Mouse (Mus musculus): Measurements from ENCODE around the gene Tsr2.

- TF ChIP-seq CTCF (IDR thresholded peaks at IDR 0.05; ENCODE audit: low read depth), result no peak
- TF ChIP-seq EP300 (IDR thresholded peaks at IDR 0.05; ENCODE audit: low read depth), result no peak
Measured at GRCm38 (mm10) chrX:151087418-151087817, 8.9 kb downstream of the Tsr2 start.
